Mouse (Mus musculus) small intestine, adult 2 months (tissue): ENCODE data around the gene Atxn2l. TPM values are rescaled to one million over a fixed set of nuclear protein-coding genes. Genes with fewer than 3 reads are reported as not detected.
"Not testable (repeated sequence)": the region's sequence is repeated elsewhere in the genome, so short reads cannot be mapped to it uniquely, and the experiment has no call there.

Experiments
- H3K27ac ChIP-seq: fragments of 200-500 bp; 2 replicates; pipeline ENCODE4 v1.5.1; 2012; ENCODE audit warnings: low read depth, low read length, control low read depth, inconsistent platforms; ENCODE audit not compliant: insufficient read depth
- H3K27me3 ChIP-seq: fragments of 200-500 bp; 2 replicates; pipeline ENCODE4 v1.6.1; 2012; ENCODE audit warnings: mild to moderate bottlenecking, moderate library complexity, low read length, inconsistent platforms; ENCODE audit not compliant: control insufficient read depth, insufficient read depth
- H3K36me3 ChIP-seq: fragments of 200-500 bp; 2 replicates; pipeline ENCODE4 v1.6.1; 2012; ENCODE audit warnings: mild to moderate bottlenecking, low read length, control low read depth, inconsistent platforms; ENCODE audit not compliant: control insufficient read depth, insufficient read depth
- H3K4me1 ChIP-seq: fragments of 200-500 bp; 2 replicates; pipeline ENCODE4 v1.6.1; 2012; ENCODE audit warnings: low read length, inconsistent platforms, mixed read lengths; ENCODE audit not compliant: control insufficient read depth, insufficient read depth, insufficient read length
- H3K4me3 ChIP-seq: fragments of 200-500 bp; 2 replicates; pipeline ENCODE4 v1.5.1; 2012; ENCODE audit warnings: low read depth, mild to moderate bottlenecking, control low read depth, inconsistent platforms, low read length, moderate library complexity
- CTCF ChIP-seq: fragments of 200-500 bp; IDR thresholded peaks from 2 replicates; pipeline ENCODE4 v1.5.1; 2012; ENCODE audit warnings: low read depth, mild to moderate bottlenecking, control low read depth, inconsistent platforms, low read length, moderate library complexity, mixed read lengths; ENCODE audit not compliant: insufficient replicate concordance, insufficient read length; ENCODE audit errors: extremely low read depth
- POLR2A ChIP-seq: fragments of 200-500 bp; IDR thresholded peaks from 2 replicates; pipeline ENCODE4 v1.6.1; 2012; ENCODE audit warnings: low read depth, mild to moderate bottlenecking, control low read depth, inconsistent platforms, low read length, moderate library complexity
- WGBS: fragments of 180-500 bp; shearing (Covaris S2); methylation state at CpG from one replicate; pipeline ENCODE4 v1.1.7; 2018; 5-methylcytosine and 5-hydroxymethylcytosine counted together
- polyA plus RNA-seq: library from polyadenylated mRNA; depleted of rRNA; stranded (reverse); fragments of >200 nt; gene quantifications from 2 replicates; pipeline ENCODE4 v1.2.3, GENCODE M21; 2012

Atxn2l gene
- polyA plus RNA-seq, 1 experiment = 301 TPM

DNA sequence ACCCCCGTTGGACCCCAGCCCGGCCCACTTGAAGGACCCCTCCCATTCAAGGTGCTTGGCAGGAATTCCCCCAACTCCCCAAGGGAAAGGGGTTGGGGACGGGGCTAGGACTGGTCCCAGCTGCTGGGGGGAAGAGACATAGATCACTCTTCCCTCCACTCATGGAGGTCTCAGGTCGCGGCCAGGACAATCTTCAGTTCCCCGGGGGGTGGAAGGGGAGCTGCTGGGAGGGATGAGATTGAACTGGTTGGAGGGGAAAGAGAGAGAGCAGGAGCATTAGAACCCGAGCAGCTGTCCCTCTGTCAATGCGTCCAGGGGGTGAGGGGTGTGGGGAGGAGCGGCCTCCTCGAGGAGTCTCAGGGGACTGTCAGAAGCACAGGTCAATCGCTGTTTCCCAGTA lies 11.3 kb downstream of the Atxn2l start:
- TF ChIP-seq POLR2A = no peak
- no peak for TF ChIP-seq CTCF
- Histone ChIP-seq H3K4me3 (no peak overlapping the region), H3K4me1 (no peaks in the 10 kb centered on the region), H3K36me3 (peaks cover 61% of the 10 kb centered on the region), H3K27me3 (no peaks in the 10 kb centered on the region), H3K27ac (no peak overlapping the region)
- WGBS = 62% methylated on average over 11 of the region's 11 CpGs

DNA sequence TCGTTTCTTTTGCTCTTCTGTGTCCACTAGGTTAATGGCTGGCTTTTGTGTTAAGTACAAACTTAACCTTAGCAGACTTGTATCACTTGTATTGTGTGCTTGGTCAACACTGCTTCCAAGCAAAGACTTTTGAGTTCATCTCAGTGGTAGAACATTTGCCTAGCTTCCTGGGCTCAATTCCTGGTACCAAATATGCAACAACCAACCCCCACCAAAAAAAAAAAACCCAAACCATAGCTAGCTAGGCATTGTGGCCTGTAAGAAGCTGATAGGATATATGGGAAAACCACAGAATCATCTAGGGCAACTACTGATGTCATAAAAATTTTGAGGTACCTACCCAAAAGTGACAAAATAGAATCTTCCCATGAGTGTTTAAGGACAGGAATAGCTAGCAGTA lies 12.2 kb downstream of the Atxn2l start:
- Histone ChIP-seq H3K27ac (no peak overlapping the region), H3K36me3 (peaks cover 53% of the 10 kb centered on the region), H3K4me3 (no peak overlapping the region), H3K27me3 (no peaks in the 10 kb centered on the region), H3K4me1 (no peaks in the 10 kb centered on the region)
- no peak for TF ChIP-seq POLR2A
- TF ChIP-seq CTCF = no peak
- WGBS = 48% methylated on average over 1 of the region's 1 CpGs

DNA sequence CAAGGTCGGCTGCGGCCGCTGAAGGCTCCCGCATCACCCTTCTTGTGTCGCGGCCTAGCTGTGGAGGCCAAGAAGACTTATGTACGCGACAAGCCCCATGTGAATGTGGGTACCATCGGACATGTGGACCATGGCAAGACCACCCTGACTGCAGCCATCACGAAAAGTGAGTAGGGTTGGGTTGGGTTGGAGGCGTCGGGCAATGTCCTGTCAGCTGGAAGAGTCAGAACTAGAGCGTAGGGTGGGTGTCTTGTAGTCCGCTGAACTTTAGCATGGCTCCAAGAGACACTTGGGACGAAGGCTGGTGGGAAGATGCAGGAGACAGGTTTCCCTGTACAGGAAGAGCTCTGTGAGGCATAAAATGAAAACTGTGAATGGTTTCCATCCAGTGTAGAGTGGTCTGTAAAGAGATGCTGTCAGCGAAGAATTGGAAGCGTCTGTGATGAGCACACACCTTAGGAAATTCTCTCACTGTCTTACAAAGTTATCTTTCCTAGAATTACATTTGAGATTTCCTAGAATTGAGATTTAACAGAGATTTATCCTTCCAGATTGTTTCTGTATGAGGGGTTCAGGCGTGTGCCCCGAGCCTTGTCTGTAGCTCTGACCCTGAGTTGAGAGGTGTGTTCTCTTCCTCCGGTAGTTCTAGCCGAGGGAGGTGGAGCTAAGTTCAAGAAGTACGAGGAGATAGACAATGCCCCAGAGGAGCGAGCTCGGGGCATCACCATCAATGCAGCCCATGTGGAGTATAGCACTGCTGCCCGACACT lies 15.4 kb downstream of the Atxn2l start:
- H3K27me3 ChIP-seq, H3K4me1 ChIP-seq: not testable (repeated sequence)
- 3% methylated on average over 25 of the region's 25 CpGs for WGBS
- H3K36me3 ChIP-seq = peaks cover 21% of the 10 kb centered on the region
- peak overlapping the region; percentile 68 for H3K27ac ChIP-seq
- peak overlapping the region; percentile 88 for H3K4me3 ChIP-seq

DNA sequence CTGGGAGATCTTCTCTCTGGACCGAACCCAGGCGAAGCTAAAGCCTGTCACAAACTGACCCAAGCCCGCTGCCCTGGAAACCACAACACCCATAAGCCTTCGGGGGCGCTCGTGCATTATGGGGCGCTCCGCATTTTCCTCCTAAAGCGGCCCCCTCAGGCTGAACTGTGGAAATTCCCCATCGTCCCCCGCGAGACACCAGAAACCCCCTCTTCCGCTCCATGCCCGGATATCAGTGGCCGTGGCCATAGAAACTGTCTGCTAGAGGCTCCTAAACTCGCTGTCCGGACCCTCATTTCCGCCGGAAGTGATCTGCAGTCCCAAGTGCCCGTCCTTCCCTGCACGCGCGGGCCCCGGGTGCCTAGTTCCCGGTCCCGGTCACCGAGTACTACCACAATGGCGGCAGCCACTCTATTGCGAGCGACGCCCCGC lies 16.2 kb downstream of the Atxn2l start, which contains the start of gene Tufm:
Gene Tufm, plus strand, starts transcription at position 310 of the 432 bp plus-strand sequence.
- 1% methylated on average over 32 of the region's 32 CpGs for WGBS
- TF ChIP-seq POLR2A (no peak; the same call in 1 of the 2 replicates), CTCF (peak; percentile 25; the same call in 1 of the 2 replicates)

DNA sequence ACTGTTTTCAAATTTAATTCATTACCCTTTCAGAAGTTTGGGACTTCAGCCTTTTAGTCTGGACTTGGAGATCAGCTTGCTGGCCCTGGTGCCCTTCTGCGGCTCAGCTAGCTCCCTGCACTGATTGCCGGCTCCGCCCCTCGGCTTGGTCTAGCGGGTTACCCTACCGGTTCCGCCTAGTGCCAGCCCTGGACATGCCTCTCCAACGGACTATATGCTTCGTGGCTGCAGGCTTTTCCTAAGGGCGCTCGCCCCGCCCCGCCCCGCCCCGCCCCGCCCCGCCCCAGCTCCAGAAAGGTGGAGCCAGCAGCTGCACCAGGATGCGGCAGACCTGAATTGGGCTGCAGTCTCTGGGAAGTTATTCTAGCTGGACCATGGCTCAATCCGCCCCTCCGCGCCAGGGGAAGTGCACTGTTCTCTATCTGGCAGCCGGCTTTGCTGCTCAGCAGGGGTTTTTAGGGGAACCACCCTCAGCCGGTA lies 20.8 kb downstream of the Atxn2l start:
- no peaks in the 10 kb centered on the region for H3K27me3 ChIP-seq
- peak overlapping the region; percentile 53 for H3K27ac ChIP-seq
- no peaks in the 10 kb centered on the region; the same call in 1 of the 2 replicates for H3K4me1 ChIP-seq
- under 1% methylated on average over 23 of the region's 23 CpGs for WGBS
- H3K36me3 ChIP-seq = no peaks in the 10 kb centered on the region
- TF ChIP-seq POLR2A (peak; percentile 58; the same call in 1 of the 2 replicates), CTCF (no peak)
- H3K4me3 ChIP-seq = peak overlapping the region; percentile 58

More for the DNA sequence above, 16.2 kb downstream of the Atxn2l start, which contains the start of gene Tufm:
- Histone ChIP-seq H3K27ac (peak within 1 kb of the TSS; percentile 68), H3K27me3 (no peaks in the 10 kb centered on the region), H3K4me3 (peak within 1 kb of the TSS; percentile 88), H3K4me1 (no peaks in the 10 kb centered on the region; the same call in 1 of the 2 replicates), H3K36me3 (peaks cover 14% of the 10 kb centered on the region)

DNA sequence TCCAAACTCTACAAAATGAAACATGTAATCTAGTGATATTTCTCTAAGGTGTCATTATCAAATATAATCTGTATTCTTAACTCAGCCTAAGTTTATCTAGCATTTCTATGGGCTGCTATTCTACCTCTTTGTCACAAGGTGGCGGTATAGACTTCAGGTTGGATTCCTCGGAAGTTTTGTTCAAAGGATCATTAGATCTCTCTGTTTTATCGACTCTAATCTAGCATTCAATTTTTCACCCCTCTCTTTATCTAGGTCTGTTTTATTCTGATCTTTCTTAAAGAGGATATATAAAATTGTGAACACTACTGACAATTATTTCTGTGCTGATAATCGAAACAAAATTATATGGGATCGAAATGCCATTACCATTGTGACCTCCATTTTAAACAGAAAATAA lies 21.5 kb downstream of the Atxn2l start:
- no peak for TF ChIP-seq CTCF
- no peak for TF ChIP-seq POLR2A
- 16% methylated on average over 5 of the region's 5 CpGs for WGBS
- H3K36me3 ChIP-seq = no peaks in the 10 kb centered on the region
- no peaks in the 10 kb centered on the region for H3K27me3 ChIP-seq
- no peak overlapping the region for H3K27ac ChIP-seq
- H3K4me1 ChIP-seq = no peaks in the 10 kb centered on the region; the same call in 1 of the 2 replicates
- H3K4me3 ChIP-seq = no peak overlapping the region

DNA sequence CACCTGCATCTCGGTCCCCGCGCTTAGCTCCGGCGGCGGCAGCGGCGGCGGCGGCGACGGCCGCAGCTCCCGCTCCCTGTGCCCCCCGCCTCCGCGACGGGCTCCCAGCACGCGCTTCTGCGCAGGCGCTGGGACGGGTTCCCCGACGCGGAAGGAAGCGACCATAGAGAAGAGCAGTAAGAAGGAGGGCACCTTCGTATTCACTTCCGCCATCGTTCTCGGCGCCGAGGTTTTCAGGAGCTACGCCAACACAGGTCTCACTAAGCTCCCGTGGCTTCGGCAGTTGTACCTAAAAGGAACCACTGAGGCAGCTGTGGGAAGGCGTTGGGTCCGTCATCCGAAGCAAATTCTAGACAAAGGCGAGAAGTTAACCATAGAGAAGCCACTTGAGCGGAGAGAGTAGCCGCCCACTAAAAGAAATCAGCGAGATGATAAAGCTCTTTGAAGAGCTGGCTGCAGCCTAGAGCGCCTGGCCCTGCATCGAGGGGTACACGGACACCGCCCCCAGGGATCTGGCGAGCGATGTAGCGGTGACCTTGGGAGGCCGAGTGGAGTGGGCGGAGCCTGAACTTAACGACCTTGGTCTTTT lies 28.1 kb downstream of the Atxn2l start, which contains the start of gene Sh2b1:
Gene Sh2b1, minus strand, starts transcription at position 432 of the 589 bp plus-strand sequence.
- Histone ChIP-seq H3K27me3 (no peaks in the 10 kb centered on the region), H3K4me1 (peaks cover 11% of the 10 kb centered on the region), H3K36me3 (peaks cover 18% of the 10 kb centered on the region; the same call in 1 of the 2 replicates), H3K4me3 (peak within 1 kb of the TSS; percentile 80), H3K27ac (peak within 1 kb of the TSS; percentile 97)
- 1% methylated on average over 53 of the region's 53 CpGs for WGBS
- TF ChIP-seq POLR2A (peak; percentile 65; the same call in 1 of the 2 replicates), CTCF (peak; percentile 31; the same call in 1 of the 2 replicates)
